Mouse (Mus musculus): ENCODE results near the gene Xaf1. TPM values are rescaled to one million over a fixed set of nuclear protein-coding genes. Genes with fewer than 3 reads are reported as not detected.
"Not testable (repeated sequence)": the region's sequence is repeated elsewhere in the genome, so short reads cannot be mapped to it uniquely, and the experiment has no call there.

The Xaf1 gene
- polyA plus RNA-seq, 1 experiment from 2014 or later: 1.9 TPM

- no peaks in the 10 kb centered on the region for H3K9me3 ChIP-seq
- H3K4me2 ChIP-seq: 0 out of 2 replicates have a peak overlapping the region, but pooled peaks have one; percentile 4
- H3K9ac ChIP-seq (replicated peaks): no peak overlapping the region
- no peaks in the 10 kb centered on the region; the same call in 1 of the 2 replicates for H3K27me3 ChIP-seq
- ATAC-seq (ENCODE audit: insufficient number of reproducible peaks, insufficient read depth, low FRiP score, low TSS enrichment, low read depth): peak; percentile 85
- no peak overlapping the region for H3K27ac ChIP-seq
- H3K4me3 ChIP-seq (replicated peaks): no peak overlapping the region
- H3K36me3 ChIP-seq: no peaks in the 10 kb centered on the region
- H3K4me1 ChIP-seq (replicated peaks): no peaks in the 10 kb centered on the region
- WGBS: 10% methylated on average over 7 of the region's 7 CpGs
Measured at GRCm38 (mm10) chr11:72342549-72343237, 41.3 kb downstream of the Xaf1 start.

DNA sequence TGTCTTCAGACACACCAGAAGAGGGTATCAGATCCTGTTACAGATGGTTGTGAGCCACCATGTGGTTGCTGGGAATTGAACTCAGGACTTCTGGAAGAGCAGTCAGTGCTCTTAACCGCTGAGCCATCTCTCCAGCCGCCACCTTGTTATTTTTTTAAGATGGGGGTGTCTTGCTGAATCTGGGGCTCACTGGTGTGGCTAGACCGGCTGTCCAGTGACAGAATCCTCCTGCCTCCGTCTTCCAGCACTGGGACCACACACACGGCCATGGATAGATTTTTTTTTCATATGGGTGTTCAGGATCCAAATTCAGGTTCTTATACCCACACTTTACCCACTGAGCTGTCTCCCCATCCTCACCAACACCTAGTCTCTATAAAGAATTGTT is 41.8 kb downstream of the Xaf1 start:
- H3K36me3 ChIP-seq; H3K9ac ChIP-seq (replicated peaks); H3K4me2 ChIP-seq; H3K27me3 ChIP-seq; H3K4me3 ChIP-seq (replicated peaks); H3K27ac ChIP-seq; ATAC-seq (ENCODE audit: insufficient number of reproducible peaks, insufficient read depth, low FRiP score, low TSS enrichment, low read depth); H3K9me3 ChIP-seq; H3K4me1 ChIP-seq (replicated peaks): not testable (repeated sequence)
- WGBS: 85% methylated on average over 5 of the region's 5 CpGs

DNA sequence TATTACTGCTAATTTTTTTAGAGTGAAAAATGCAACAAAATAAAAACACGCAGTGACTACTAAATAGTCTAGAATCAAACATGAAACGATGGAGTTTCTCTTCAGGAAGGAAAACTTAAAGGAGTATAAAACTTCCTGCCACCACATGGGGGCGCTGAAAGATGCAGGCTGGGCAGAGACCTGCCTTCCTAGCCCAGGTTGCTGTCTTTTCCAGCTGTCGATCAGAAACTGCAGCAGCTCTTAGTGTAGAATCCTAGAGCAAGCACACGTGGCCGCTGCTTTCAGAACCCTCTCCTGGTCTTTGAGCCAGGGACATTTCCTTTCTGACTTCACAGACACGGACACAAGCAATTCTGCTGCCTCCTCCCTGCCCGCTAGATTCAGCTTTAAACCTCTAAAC is 42.5 kb downstream of the Xaf1 start:
- ATAC-seq (ENCODE audit: insufficient number of reproducible peaks, insufficient read depth, low FRiP score, low TSS enrichment, low read depth): no peak
- H3K9ac ChIP-seq (replicated peaks): no peak overlapping the region

DNA sequence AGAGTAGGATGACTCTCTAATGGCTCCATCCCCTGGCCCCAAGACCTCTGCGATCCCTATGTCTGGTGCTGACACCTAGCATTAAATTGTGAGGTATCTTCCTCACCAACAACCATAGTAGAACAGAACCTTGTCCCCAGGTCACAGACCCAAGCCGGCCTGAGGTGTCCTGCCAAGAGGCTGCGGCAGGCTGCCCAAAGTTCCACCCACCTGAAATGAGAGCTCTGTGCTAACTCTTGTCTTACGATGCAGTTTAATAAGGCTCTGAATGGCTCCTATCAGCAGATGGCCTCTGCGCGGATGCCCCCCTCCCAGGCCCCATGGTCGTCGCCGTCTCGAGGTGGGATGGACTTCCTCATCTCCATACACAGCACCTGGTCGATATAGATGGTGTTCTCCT is 43.1 kb downstream of the Xaf1 start:
- Histone ChIP-seq H3K4me3 (replicated peaks) (no peak overlapping the region), H3K4me1 (replicated peaks) (peaks cover 8% of the 10 kb centered on the region; the same call in 1 of the 2 replicates), H3K27me3 (no peaks in the 10 kb centered on the region), H3K27ac (no peak overlapping the region), H3K36me3 (no peaks in the 10 kb centered on the region), H3K9me3 (no peaks in the 10 kb centered on the region), H3K9ac (replicated peaks) (no peak overlapping the region), H3K4me2 (no peak overlapping the region)
- 84% methylated on average over 11 of the region's 11 CpGs for WGBS
- ATAC-seq (ENCODE audit: insufficient number of reproducible peaks, insufficient read depth, low FRiP score, low TSS enrichment, low read depth): no peak

More for the DNA sequence above, 42.5 kb downstream of the Xaf1 start:
- Histone ChIP-seq H3K36me3 (no peaks in the 10 kb centered on the region), H3K4me2 (no peak overlapping the region), H3K27ac (no peak overlapping the region), H3K4me3 (replicated peaks) (no peak overlapping the region), H3K9me3 (no peaks in the 10 kb centered on the region), H3K4me1 (replicated peaks) (peaks cover 6% of the 10 kb centered on the region; the same call in 1 of the 2 replicates), H3K27me3 (no peaks in the 10 kb centered on the region; the same call in 1 of the 2 replicates)
- WGBS: 24% methylated on average over 8 of the region's 8 CpGs

- H3K36me3 ChIP-seq: no peaks in the 10 kb centered on the region
- no peak for ATAC-seq (ENCODE audit: insufficient number of reproducible peaks, insufficient read depth, low FRiP score, low TSS enrichment, low read depth)
- peaks cover 8% of the 10 kb centered on the region; the same call in 1 of the 2 replicates for H3K4me1 ChIP-seq (replicated peaks)
- no peak overlapping the region for H3K9ac ChIP-seq (replicated peaks)
- no peak overlapping the region for H3K4me2 ChIP-seq
- H3K9me3 ChIP-seq: peaks cover 3% of the 10 kb centered on the region; the same call in 1 of the 2 replicates
- H3K27ac ChIP-seq: no peak overlapping the region
- H3K4me3 ChIP-seq (replicated peaks): no peak overlapping the region
- no peaks in the 10 kb centered on the region for H3K27me3 ChIP-seq
- 40% methylated on average over 10 of the region's 10 CpGs for WGBS
Measured at GRCm38 (mm10) chr11:72348563-72348962, 47.1 kb downstream of the Xaf1 start.

GRCm38 (mm10) chr11:72349016-72349415 is 47.6 kb downstream of the Xaf1 start:
- H3K9me3 ChIP-seq: peaks cover 3% of the 10 kb centered on the region; the same call in 1 of the 2 replicates
- H3K36me3 ChIP-seq: no peaks in the 10 kb centered on the region
- H3K4me1 ChIP-seq (replicated peaks): peaks cover 8% of the 10 kb centered on the region; the same call in 1 of the 2 replicates
- H3K4me2 ChIP-seq: no peak overlapping the region; the same call in 1 of the 2 replicates
- H3K27me3 ChIP-seq: no peaks in the 10 kb centered on the region
- H3K9ac ChIP-seq (replicated peaks): no peak overlapping the region
- 41% methylated on average over 8 of the region's 8 CpGs for WGBS
- no peak overlapping the region for H3K4me3 ChIP-seq (replicated peaks)
- no peak for ATAC-seq (ENCODE audit: insufficient number of reproducible peaks, insufficient read depth, low FRiP score, low TSS enrichment, low read depth)
- no peak overlapping the region for H3K27ac ChIP-seq

DNA sequence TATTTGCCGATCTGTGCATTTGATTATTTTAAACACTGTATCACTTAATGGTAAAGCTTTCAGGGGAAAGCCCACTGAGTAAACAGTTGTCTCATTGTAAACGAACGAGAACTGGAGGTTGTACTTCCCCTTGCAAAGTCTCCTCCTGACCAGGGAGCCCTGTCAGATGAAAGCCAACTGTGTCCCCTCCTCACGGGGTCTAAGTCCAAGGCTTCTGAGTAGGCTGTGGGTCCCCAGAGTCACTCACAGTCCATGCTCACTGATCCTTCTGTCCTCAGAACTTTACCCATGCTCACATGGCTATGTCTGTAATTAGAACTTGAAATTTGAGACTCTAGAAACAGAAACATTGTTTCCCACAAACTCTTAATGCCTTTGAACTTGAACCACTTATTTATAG is 48.2 kb downstream of the Xaf1 start:
- Histone ChIP-seq H3K9ac (replicated peaks) (no peak overlapping the region), H3K4me3 (replicated peaks) (no peak overlapping the region), H3K4me1 (replicated peaks) (peaks cover 8% of the 10 kb centered on the region; the same call in 1 of the 2 replicates), H3K36me3 (no peaks in the 10 kb centered on the region), H3K27me3 (no peaks in the 10 kb centered on the region), H3K27ac (no peak overlapping the region), H3K4me2 (no peak overlapping the region), H3K9me3 (peaks cover 3% of the 10 kb centered on the region; the same call in 1 of the 2 replicates)
- ATAC-seq (ENCODE audit: insufficient number of reproducible peaks, insufficient read depth, low FRiP score, low TSS enrichment, low read depth): no peak
- WGBS: 53% methylated on average over 4 of the region's 4 CpGs

DNA sequence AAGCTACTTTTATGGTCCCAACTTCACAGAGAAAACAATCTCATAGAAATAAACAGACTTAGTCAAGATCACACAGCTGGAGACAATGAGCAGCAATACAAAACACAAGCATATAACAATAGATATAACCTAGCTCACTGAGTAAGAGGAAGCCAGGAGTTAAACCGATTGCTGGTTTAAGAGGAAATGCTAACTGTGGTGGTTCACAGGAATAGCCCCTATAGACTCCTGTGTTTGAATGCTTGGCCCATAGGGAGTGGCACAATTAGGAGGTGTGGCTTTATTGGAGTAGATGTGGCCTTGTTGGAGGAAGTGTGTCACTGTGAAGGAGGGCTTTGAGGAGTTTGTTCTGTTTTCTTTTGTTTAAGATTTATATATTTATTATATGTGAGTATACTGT is 50.8 kb downstream of the Xaf1 start:
- Histone ChIP-seq H3K27me3 (no peaks in the 10 kb centered on the region), H3K4me2 (no peak overlapping the region), H3K9me3 (peaks cover 3% of the 10 kb centered on the region; the same call in 1 of the 2 replicates), H3K9ac (replicated peaks) (no peak overlapping the region), H3K27ac (no peak overlapping the region), H3K36me3 (no peaks in the 10 kb centered on the region), H3K4me3 (replicated peaks) (no peak overlapping the region), H3K4me1 (replicated peaks) (peaks cover 13% of the 10 kb centered on the region)
- 66% methylated on average over 1 of the region's 1 CpGs for WGBS
- no peak for ATAC-seq (ENCODE audit: insufficient number of reproducible peaks, insufficient read depth, low FRiP score, low TSS enrichment, low read depth)

- Histone ChIP-seq H3K4me1 (replicated peaks) (peaks cover 13% of the 10 kb centered on the region), H3K9me3 (peaks cover 3% of the 10 kb centered on the region; the same call in 1 of the 2 replicates), H3K4me2 (no peak overlapping the region), H3K27ac (no peak overlapping the region), H3K36me3 (no peaks in the 10 kb centered on the region), H3K4me3 (replicated peaks) (no peak overlapping the region), H3K9ac (replicated peaks) (no peak overlapping the region), H3K27me3 (no peaks in the 10 kb centered on the region)
- ATAC-seq (ENCODE audit: insufficient number of reproducible peaks, insufficient read depth, low FRiP score, low TSS enrichment, low read depth): no peak
- WGBS: 89% methylated on average over 3 of the region's 3 CpGs
Measured at GRCm38 (mm10) chr11:72353186-72353585, 51.8 kb downstream of the Xaf1 start.

GRCm38 (mm10) chr11:72354971-72355728 is 53.7 kb downstream of the Xaf1 start:
- no peaks in the 10 kb centered on the region for H3K27me3 ChIP-seq
- 0 out of 2 replicates have a peak overlapping the region, but pooled peaks have one; percentile 1 for H3K4me3 ChIP-seq (replicated peaks)
- H3K9ac ChIP-seq (replicated peaks): no peak overlapping the region; the same call in 1 of the 2 replicates

More at GRCm38 (mm10) chr11:72354971-72355728, 53.7 kb downstream of the Xaf1 start:
- Histone ChIP-seq H3K4me2 (peak overlapping the region; percentile 35), H3K4me1 (replicated peaks) (peaks cover 4% of the 10 kb centered on the region), H3K9me3 (peaks cover 3% of the 10 kb centered on the region; the same call in 1 of the 2 replicates), H3K27ac (no peak overlapping the region), H3K36me3 (no peaks in the 10 kb centered on the region)
- 23% methylated on average over 20 of the region's 20 CpGs for WGBS
- ATAC-seq (ENCODE audit: insufficient number of reproducible peaks, insufficient read depth, low FRiP score, low TSS enrichment, low read depth): 0 out of 2 replicates have a peak, but pooled peaks have one; percentile 34

Data from limb, embryonic 12.5 days (tissue).